Mouse (Mus musculus) embryo, embryonic 11 days (tissue): ENCODE data around the gene Obsl1.

Experiments used
- DNase-seq: peaks from one replicate; pipeline ENCODE4 v3.0.0-alpha.2; 2015

The Obsl1 gene

GRCm38 (mm10) chr1:75450314-75451005 is 55.8 kb downstream of the Obsl1 start, which contains the start of gene Asic4:
Gene Asic4, plus strand, starts transcription at chr1:75450436.
- DNase-seq: peak; percentile 52

- DNase-seq: no peak
Measured at GRCm38 (mm10) chr1:75449377-75450135, 56.7 kb downstream of the Obsl1 start.

GRCm38 (mm10) chr1:75448937-75449336 is 57.3 kb downstream of the Obsl1 start:
- peak; percentile 63 for DNase-seq

- peak; percentile 56 for DNase-seq
Measured at GRCm38 (mm10) chr1:75448052-75448431, 58.2 kb downstream of the Obsl1 start.

GRCm38 (mm10) chr1:75447265-75448051 is 58.8 kb downstream of the Obsl1 start:
- DNase-seq: peak; percentile 59

GRCm38 (mm10) chr1:75446656-75447055 is 59.6 kb downstream of the Obsl1 start:
- DNase-seq: peak; percentile 75

GRCm38 (mm10) chr1:75445751-75446611 is 60.3 kb downstream of the Obsl1 start:
- peak; percentile 89 for DNase-seq

- no peak for DNase-seq
Measured at GRCm38 (mm10) chr1:75445141-75445701, 61.0 kb downstream of the Obsl1 start.

- no peak for DNase-seq
Measured at GRCm38 (mm10) chr1:75444208-75444607, 62.0 kb downstream of the Obsl1 start.

GRCm38 (mm10) chr1:75443247-75444024 is 62.8 kb downstream of the Obsl1 start:
- no peak for DNase-seq

GRCm38 (mm10) chr1:75442811-75443210 is 63.4 kb downstream of the Obsl1 start:
- DNase-seq: no peak

GRCm38 (mm10) chr1:75442171-75442570 is 64.1 kb downstream of the Obsl1 start:
- DNase-seq: no peak

GRCm38 (mm10) chr1:75441471-75441996 is 64.7 kb downstream of the Obsl1 start:
- no peak for DNase-seq

- no peak for DNase-seq
Measured at GRCm38 (mm10) chr1:75440661-75441060, 65.6 kb downstream of the Obsl1 start.

GRCm38 (mm10) chr1:75438782-75439181 is 67.5 kb downstream of the Obsl1 start:
- DNase-seq: no peak

- peak; percentile 92 for DNase-seq
Measured at GRCm38 (mm10) chr1:75435475-75436328, 70.5 kb downstream of the Obsl1 start, which contains the start of gene Gmppa. Gene Gmppa, plus strand, starts transcription at chr1:75435930.
